Mouse (Mus musculus) embryonic fibroblast, embryonic 13.5 days (primary cell): ENCODE measurements around the gene Gm20696.

Source experiments
- CTCF ChIP-seq: IDR thresholded peaks from 2 replicates; pipeline ENCODE4 v1.5.1; 2011; ENCODE audit warnings: mild to moderate bottlenecking, control low read depth, low read length, moderate library complexity, borderline replicate concordance; ENCODE audit not compliant: insufficient read depth
- POLR2A ChIP-seq: IDR thresholded peaks from 2 replicates; pipeline ENCODE4 v1.6.1; 2011; ENCODE audit warnings: low read depth, mild to moderate bottlenecking, control low read depth, low read length, moderate library complexity

- TF ChIP-seq POLR2A (no peak), CTCF (no peak)
Measured at GRCm38 (mm10) chr6:99654343-99654742, 12.3 kb downstream of the Gm20696 start.
